Mouse (Mus musculus): ENCODE results near the gene Vapb.

DNA sequence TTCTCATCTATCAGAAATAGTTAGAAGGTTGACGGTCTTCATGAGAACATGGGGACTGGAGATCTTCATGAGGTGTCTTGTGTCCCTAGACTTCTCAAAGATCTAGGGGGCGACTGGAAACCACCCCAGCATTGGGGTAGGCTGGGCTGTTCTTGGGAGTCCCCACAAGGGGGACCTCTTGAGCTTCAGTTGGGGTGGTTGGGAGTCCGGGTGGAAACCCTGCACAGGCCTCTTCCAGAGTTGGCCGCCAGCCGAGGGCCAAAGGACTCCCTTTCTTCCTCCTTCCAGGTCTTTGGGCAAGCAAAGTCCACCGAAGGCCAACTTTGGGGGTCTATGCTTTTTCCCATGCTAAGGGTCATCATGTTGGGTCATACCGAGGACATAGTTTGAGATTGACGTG lies 74.5 kb downstream of the Vapb start:
- TF ChIP-seq CTCF (IDR thresholded peaks at IDR 0.05; ENCODE audit: low read depth) (peak; percentile 60), EP300 (IDR thresholded peaks at IDR 0.05; ENCODE audit: low read depth) (no peak)

Data from liver, postnatal 0 days (tissue).